Mouse (Mus musculus) G1E (cell line): ENCODE results near the gene Prkcz.

Experiments
- CTCF ChIP-seq: IDR thresholded peaks from 2 replicates; pipeline ENCODE4 v1.5.1; 2012; ENCODE audit warnings: low read depth, low read length, inconsistent platforms, mixed read lengths
- POLR2AphosphoS5 ChIP-seq: IDR thresholded peaks from 2 replicates; pipeline ENCODE4 v1.6.1; 2012; ENCODE audit warnings: low read depth, low read length, inconsistent platforms; ENCODE audit not compliant: insufficient replicate concordance
- TAL1 ChIP-seq: conservative IDR thresholded peaks from 2 replicates; pipeline ENCODE4 v1.6.1; 2012; ENCODE audit warnings: low read depth, low read length, inconsistent platforms, mixed read lengths

- no peak for TF ChIP-seq CTCF
- TF ChIP-seq TAL1 = no peak
- TF ChIP-seq POLR2AphosphoS5 = no peak
These were observed 83.2 kb downstream of the Prkcz start for GRCm38 (mm10) chr4:155277963-155278362.
